Mouse (Mus musculus) ES-CJ7 (cell line): ENCODE data around the gene Serpina3n.
"Not testable (repeated sequence)": the region's sequence is repeated elsewhere in the genome, so short reads cannot be mapped to it uniquely, and the experiment has no call there.

Experiments
- DNase-seq: peaks from one replicate; pipeline ENCODE4 v3.0.0; 2011; ENCODE audit warnings: low read depth, low spot score

The Serpina3n gene

GRCm38 (mm10) chr12:104406454-104406885 lies at the start of gene Serpina3n:
TSS of gene Serpina3n (plus strand) at chr12:104406729.
- DNase-seq = no peak

- DNase-seq = no peak
Observed at GRCm38 (mm10) chr12:104369986-104370385, 36.5 kb upstream of the Serpina3n start.

- peak; percentile 12 for DNase-seq
Observed at GRCm38 (mm10) chr12:104377179-104377578, 29.4 kb upstream of the Serpina3n start.

- not testable (repeated sequence) for DNase-seq
Observed at GRCm38 (mm10) chr12:104378351-104378750, 28.2 kb upstream of the Serpina3n start.

GRCm38 (mm10) chr12:104378815-104379214 lies 27.7 kb upstream of the Serpina3n start:
- peak; percentile 33 for DNase-seq

- no peak for DNase-seq
Observed at GRCm38 (mm10) chr12:104379856-104380255, 26.7 kb upstream of the Serpina3n start.

- peak; percentile 57 for DNase-seq
Observed at GRCm38 (mm10) chr12:104381071-104381604, 25.4 kb upstream of the Serpina3n start.

- DNase-seq = not testable (repeated sequence)
Observed at GRCm38 (mm10) chr12:104385987-104386386, 20.5 kb upstream of the Serpina3n start.

- not testable (repeated sequence) for DNase-seq
Observed at GRCm38 (mm10) chr12:104386878-104387277, 19.7 kb upstream of the Serpina3n start.

GRCm38 (mm10) chr12:104388477-104388876 lies 18.1 kb upstream of the Serpina3n start:
- DNase-seq = no peak

- not testable (repeated sequence) for DNase-seq
Observed at GRCm38 (mm10) chr12:104391057-104391456, 15.5 kb upstream of the Serpina3n start.

- no peak for DNase-seq
Observed at GRCm38 (mm10) chr12:104403968-104404367, 2.6 kb upstream of the Serpina3n start.

- DNase-seq = no peak
Observed at GRCm38 (mm10) chr12:104412507-104412906, 6.0 kb downstream of the Serpina3n start.

- no peak for DNase-seq
Observed at GRCm38 (mm10) chr12:104414576-104414975, 8.0 kb downstream of the Serpina3n start.

GRCm38 (mm10) chr12:104415625-104416315 lies 9.2 kb downstream of the Serpina3n start:
- no peak for DNase-seq

- DNase-seq = peak; percentile 80
Observed at GRCm38 (mm10) chr12:104418340-104419135, 12.0 kb downstream of the Serpina3n start.

GRCm38 (mm10) chr12:104419136-104419462 lies 12.6 kb downstream of the Serpina3n start:
- peak; percentile 64 for DNase-seq

- DNase-seq = peak; percentile 35
Observed at GRCm38 (mm10) chr12:104422615-104423392, 16.3 kb downstream of the Serpina3n start.

GRCm38 (mm10) chr12:104425591-104425990 lies 19.1 kb downstream of the Serpina3n start:
- no peak for DNase-seq

GRCm38 (mm10) chr12:104426915-104427314 lies 20.4 kb downstream of the Serpina3n start:
- DNase-seq = peak; percentile 95

GRCm38 (mm10) chr12:104431359-104431758 lies 24.8 kb downstream of the Serpina3n start:
- no peak for DNase-seq

GRCm38 (mm10) chr12:104433214-104433613 lies 26.7 kb downstream of the Serpina3n start:
- DNase-seq = peak; percentile 90
